Mouse (Mus musculus) liver, embryonic 11.5 days (tissue): ENCODE measurements around the gene Zc3h18. TPM values are rescaled to one million over a fixed set of nuclear protein-coding genes. Genes with fewer than 3 reads are reported as not detected.

Source experiments
- ATAC-seq: fragments of 200-750 bp; cut with Nextera tagmentation; replicated peaks from 2 replicates; pipeline ENCODE4 v1.8.0; 2017; ENCODE audit warnings: moderate number of reproducible peaks, mild to moderate bottlenecking, moderate TSS enrichment, moderate library complexity; ENCODE audit not compliant: low FRiP score
- DNase-seq: peaks from one replicate; pipeline ENCODE4 v3.0.0-alpha.2; 2017; ENCODE audit warnings: low spot score
- H3K27ac ChIP-seq: fragments of 300-500 bp; sonication (generic); 2 replicates; pipeline ENCODE4 v1.5.1; 2014; ENCODE audit warnings: mild to moderate bottlenecking, low read depth, low read length, control low read depth
- H3K27me3 ChIP-seq: fragments of 300-500 bp; sonication (generic); replicated peaks from 2 replicates; pipeline ENCODE4 v1.6.1; 2014; ENCODE audit warnings: low read length, mixed read lengths; ENCODE audit not compliant: control insufficient read depth, insufficient read depth
- H3K36me3 ChIP-seq: fragments of 300-500 bp; sonication (generic); 2 replicates; pipeline ENCODE4 v1.6.1; 2014; ENCODE audit warnings: mild to moderate bottlenecking, low read length, moderate library complexity, mixed read lengths; ENCODE audit not compliant: control insufficient read depth, insufficient read depth
- H3K4me1 ChIP-seq: fragments of 300-500 bp; sonication (generic); replicated peaks from 2 replicates; pipeline ENCODE4 v1.6.1; 2014; ENCODE audit warnings: low read length, mixed read lengths; ENCODE audit not compliant: control insufficient read depth, insufficient read depth
- H3K4me2 ChIP-seq: fragments of 300-500 bp; sonication (generic); 2 replicates; pipeline ENCODE4 v1.6.1; 2014; ENCODE audit warnings: mild to moderate bottlenecking, control low read depth, moderate library complexity
- H3K4me3 ChIP-seq: fragments of 300-500 bp; sonication (generic); 2 replicates; pipeline ENCODE4 v1.5.1; 2014; ENCODE audit warnings: low read depth, low read length, control low read depth
- H3K9ac ChIP-seq: fragments of 300-500 bp; sonication (generic); 2 replicates; pipeline ENCODE4 v1.6.1; 2014; ENCODE audit warnings: low read depth, low read length, control low read depth
- H3K9me3 ChIP-seq: fragments of 300-500 bp; sonication (generic); 2 replicates; pipeline ENCODE4 v1.6.1; 2016; ENCODE audit warnings: low read length, inconsistent platforms, mixed read lengths; ENCODE audit not compliant: control insufficient read depth
- WGBS: fragments of 180-500 bp; shearing (Covaris S2); extraction: QIAGEN DNeasy Blood & Tissue Kit; methylation state at CpG from one replicate; pipeline ENCODE4 v1.1.7; 2014; 5-methylcytosine and 5-hydroxymethylcytosine counted together
- polyA plus RNA-seq: library from polyadenylated mRNA; unstranded; fragments of >200 nt; fragmentation: Nextera tagmentation; extraction: Ambion mirVana; gene quantifications from 2 replicates; pipeline ENCODE4 v1.2.1, GENCODE M21; 2014

Gene Zc3h18
- polyA plus RNA-seq, 1 experiment from 2014 or later, result 44.2 TPM

GRCm38 (mm10) chr8:122423217-122423616 lies 46.8 kb downstream of the Zc3h18 start:
- Histone ChIP-seq H3K9ac (no peak overlapping the region), H3K4me3 (no peak overlapping the region), H3K36me3 (peaks cover 5% of the 10 kb centered on the region; the same call in 1 of the 2 replicates), H3K4me1 (no peaks in the 10 kb centered on the region), H3K27me3 (no peaks in the 10 kb centered on the region), H3K9me3 (no peaks in the 10 kb centered on the region), H3K27ac (no peak overlapping the region), H3K4me2 (no peak overlapping the region)
- WGBS, result 86% methylated on average over 24 of the region's 24 CpGs
- DNase-seq (no peak), ATAC-seq (no peak)

- no peak overlapping the region for H3K27ac ChIP-seq
- 58% methylated on average over 5 of the region's 5 CpGs for WGBS
- no peaks in the 10 kb centered on the region for H3K4me1 ChIP-seq
- ATAC-seq (no peak), DNase-seq (no peak)
- H3K9ac ChIP-seq, result no peak overlapping the region
- no peak overlapping the region for H3K4me2 ChIP-seq
- no peaks in the 10 kb centered on the region for H3K9me3 ChIP-seq
- H3K27me3 ChIP-seq, result no peaks in the 10 kb centered on the region
- no peak overlapping the region for H3K4me3 ChIP-seq
- 0 out of 2 replicates have a peak, but pooled peaks cover 1% of the 10 kb centered on the region for H3K36me3 ChIP-seq
Measured at GRCm38 (mm10) chr8:122423659-122424058, 47.2 kb downstream of the Zc3h18 start.

- H3K27me3 ChIP-seq, result no peaks in the 10 kb centered on the region
- DNase-seq (no peak), ATAC-seq (no peak)
- no peak overlapping the region for H3K27ac ChIP-seq
- H3K4me2 ChIP-seq, result no peak overlapping the region
- H3K9me3 ChIP-seq, result no peaks in the 10 kb centered on the region
- H3K36me3 ChIP-seq, result peaks cover 4% of the 10 kb centered on the region; the same call in 1 of the 2 replicates
- WGBS, result 55% methylated on average over 9 of the region's 9 CpGs
- H3K4me3 ChIP-seq, result no peak overlapping the region
- H3K9ac ChIP-seq, result no peak overlapping the region
- H3K4me1 ChIP-seq, result peaks cover 4% of the 10 kb centered on the region
Measured at GRCm38 (mm10) chr8:122426145-122426544, 49.7 kb downstream of the Zc3h18 start.

- Histone ChIP-seq H3K9ac (no peak overlapping the region), H3K27ac (no peak overlapping the region), H3K4me2 (no peak overlapping the region), H3K4me3 (no peak overlapping the region), H3K4me1 (peaks cover 15% of the 10 kb centered on the region), H3K27me3 (no peaks in the 10 kb centered on the region), H3K36me3 (peaks cover 4% of the 10 kb centered on the region; the same call in 1 of the 2 replicates), H3K9me3 (no peaks in the 10 kb centered on the region)
- ATAC-seq (no peak), DNase-seq (no peak)
- 88% methylated on average over 7 of the region's 7 CpGs for WGBS
Measured at GRCm38 (mm10) chr8:122427607-122428006, 51.2 kb downstream of the Zc3h18 start.

GRCm38 (mm10) chr8:122428163-122428562 lies 51.8 kb downstream of the Zc3h18 start:
- peaks cover 20% of the 10 kb centered on the region for H3K4me1 ChIP-seq
- WGBS, result 69% methylated on average over 9 of the region's 9 CpGs
- no peaks in the 10 kb centered on the region for H3K27me3 ChIP-seq
- H3K27ac ChIP-seq, result no peak overlapping the region
- no peak overlapping the region for H3K4me3 ChIP-seq
- no peak overlapping the region for H3K4me2 ChIP-seq
- ATAC-seq (no peak), DNase-seq (no peak)
- H3K36me3 ChIP-seq, result peaks cover 4% of the 10 kb centered on the region; the same call in 1 of the 2 replicates
- H3K9ac ChIP-seq, result no peak overlapping the region
- no peaks in the 10 kb centered on the region for H3K9me3 ChIP-seq

- no peak for ATAC-seq
- no peak for DNase-seq
- Histone ChIP-seq H3K27ac (no peak overlapping the region), H3K36me3 (peaks cover 4% of the 10 kb centered on the region; the same call in 1 of the 2 replicates), H3K4me3 (no peak overlapping the region), H3K9me3 (no peaks in the 10 kb centered on the region), H3K9ac (no peak overlapping the region), H3K27me3 (no peaks in the 10 kb centered on the region), H3K4me1 (peaks cover 23% of the 10 kb centered on the region), H3K4me2 (no peak overlapping the region)
- 60% methylated on average over 10 of the region's 10 CpGs for WGBS
Measured at GRCm38 (mm10) chr8:122430058-122430636, 53.7 kb downstream of the Zc3h18 start.

GRCm38 (mm10) chr8:122430646-122431045 lies 54.2 kb downstream of the Zc3h18 start:
- Histone ChIP-seq H3K9me3 (no peaks in the 10 kb centered on the region), H3K27me3 (no peaks in the 10 kb centered on the region), H3K36me3 (peaks cover 8% of the 10 kb centered on the region), H3K9ac (no peak overlapping the region), H3K4me3 (no peak overlapping the region), H3K4me1 (peaks cover 23% of the 10 kb centered on the region), H3K4me2 (no peak overlapping the region), H3K27ac (no peak overlapping the region)
- WGBS, result 71% methylated on average over 3 of the region's 3 CpGs
- ATAC-seq, result no peak
- no peak for DNase-seq

- peak overlapping the region; percentile 79 for H3K27ac ChIP-seq
- WGBS, result 28% methylated on average over 18 of the region's 18 CpGs
- H3K4me3 ChIP-seq, result peak overlapping the region; percentile 69
- H3K36me3 ChIP-seq, result peaks cover 14% of the 10 kb centered on the region
- ATAC-seq (peak; percentile 9; the same call in 1 of the 2 replicates), DNase-seq (no peak)
- H3K9me3 ChIP-seq, result no peaks in the 10 kb centered on the region
- H3K4me1 ChIP-seq, result peaks cover 24% of the 10 kb centered on the region
- no peaks in the 10 kb centered on the region for H3K27me3 ChIP-seq
- peak overlapping the region; percentile 81 for H3K9ac ChIP-seq
- H3K4me2 ChIP-seq, result peak overlapping the region; percentile 97
Measured at GRCm38 (mm10) chr8:122431694-122432442, 55.5 kb downstream of the Zc3h18 start.
